7 mouse cellular contexts compared by ENCODE assay signal in the genomic region with DNA sequence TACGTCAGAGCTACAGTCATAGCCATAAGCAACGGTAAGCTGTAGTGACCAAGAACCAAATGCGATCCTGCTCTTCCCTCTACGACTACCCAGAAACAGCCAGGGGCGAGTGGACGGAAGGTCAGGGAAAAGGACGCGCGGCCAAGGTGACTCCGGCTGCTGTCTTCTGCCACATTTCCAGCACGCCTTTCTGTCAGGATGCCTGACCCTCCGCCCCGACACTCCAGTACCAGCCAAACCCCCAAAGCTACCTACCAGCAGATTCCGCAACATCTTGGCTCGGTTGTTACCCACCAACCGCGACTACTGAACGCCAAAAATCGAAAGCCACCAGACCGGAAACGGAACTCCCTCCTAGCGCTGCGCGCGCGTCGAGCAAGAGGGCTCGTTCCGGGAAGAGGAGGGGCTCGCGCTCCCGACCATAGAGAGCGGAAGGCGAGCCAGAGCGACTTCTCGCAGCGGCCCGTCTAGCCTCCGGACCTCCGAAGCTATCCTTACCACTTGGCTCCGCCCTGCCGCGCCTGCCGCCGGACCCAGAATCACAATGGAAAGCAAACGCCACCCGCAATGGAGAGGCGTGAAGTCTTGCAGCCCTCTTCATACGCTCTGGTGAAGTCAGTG. TPM values are rescaled to one million over a fixed set of nuclear protein-coding genes. Genes with fewer than 3 reads are reported as not detected.
DNase-seq lines count a peak whose midpoint lies in the region; ATAC-seq and TF ChIP-seq lines count a peak whose summit lies in the region.

A gene (minus strand): TSS at position 494 of the 621 bp plus-strand sequence.

- peak within 1 kb of the TSS; percentile 72 for H3K4me3 ChIP-seq in embryonic facial prominence, embryonic 10.5 days
- peak within 1 kb of the TSS; percentile 78 for H3K4me3 ChIP-seq in intestine, postnatal 0 days (ENCODE audit: low read depth, low read length)
- H3K4me3 ChIP-seq in midbrain, embryonic 12.5 days = peak within 1 kb of the TSS; percentile 85
- H3K4me3 ChIP-seq in small intestine, adult 2 months (ENCODE audit: low read depth, low read length) = peak within 1 kb of the TSS; percentile 82

- WGBS in embryonic facial prominence, embryonic 10.5 days = under 1% methylated on average over 49 of the region's 49 CpGs
- under 1% methylated on average over 47 of the region's 49 CpGs for WGBS in intestine, postnatal 0 days
- WGBS in midbrain, embryonic 12.5 days = under 1% methylated on average over 49 of the region's 49 CpGs
- under 1% methylated on average over 49 of the region's 49 CpGs for WGBS in small intestine, adult 2 months

- peak; percentile 97 for DNase-seq in adrenal gland, postnatal 10 days
- peak; percentile 96 for DNase-seq in embryonic facial prominence, embryonic 10.5 days (ENCODE audit: low spot score)
- peak; percentile 68 for DNase-seq in gonadal fat pad, adult 2 months (ENCODE audit: low read depth)
- peak; percentile 96 for DNase-seq in left cerebral cortex, postnatal 4 days

- ATAC-seq in intestine, postnatal 0 days = peak; percentile 100
- ATAC-seq in midbrain, embryonic 12.5 days (ENCODE audit: low FRiP score, low read depth) = peak; percentile 100

- peaks cover 34% of the 10 kb centered on the region for H3K36me3 ChIP-seq in embryonic facial prominence, embryonic 10.5 days (replicated peaks)
- peaks cover 7% of the 10 kb centered on the region; the same call in 1 of the 2 replicates for H3K36me3 ChIP-seq in intestine, postnatal 0 days (ENCODE audit: control insufficient read depth, insufficient read depth)
- peaks cover 21% of the 10 kb centered on the region for H3K36me3 ChIP-seq in midbrain, embryonic 12.5 days
- H3K36me3 ChIP-seq in small intestine, adult 2 months (ENCODE audit: control insufficient read depth, insufficient read depth, low read length) = peaks cover 14% of the 10 kb centered on the region

- TF ChIP-seq POLR2A in small intestine, adult 2 months (IDR thresholded peaks at IDR 0.05; ENCODE audit: low read depth, low read length) = peak; percentile 58

- H3K27me3 ChIP-seq in embryonic facial prominence, embryonic 10.5 days (replicated peaks; ENCODE audit: low read depth, poor library complexity, severe bottlenecking) = no peaks in the 10 kb centered on the region
- no peaks in the 10 kb centered on the region for H3K27me3 ChIP-seq in intestine, postnatal 0 days (replicated peaks; ENCODE audit: control insufficient read depth, insufficient read depth, low read length)
- H3K27me3 ChIP-seq in midbrain, embryonic 12.5 days = no peaks in the 10 kb centered on the region
- H3K27me3 ChIP-seq in small intestine, adult 2 months (ENCODE audit: control insufficient read depth, insufficient read depth, low read length) = no peaks in the 10 kb centered on the region

- peak within 1 kb of the TSS; percentile 78 for H3K9ac ChIP-seq in intestine, postnatal 0 days (ENCODE audit: low read depth, low read length)
- peak within 1 kb of the TSS; percentile 78 for H3K9ac ChIP-seq in midbrain, embryonic 12.5 days (replicated peaks)

- H3K4me1 ChIP-seq in embryonic facial prominence, embryonic 10.5 days = peaks cover 11% of the 10 kb centered on the region
- H3K4me1 ChIP-seq in intestine, postnatal 0 days (replicated peaks; ENCODE audit: control insufficient read depth, insufficient read depth, low read length) = no peaks in the 10 kb centered on the region; the same call in 1 of the 2 replicates
- H3K4me1 ChIP-seq in midbrain, embryonic 12.5 days = peaks cover 7% of the 10 kb centered on the region
- peaks cover 3% of the 10 kb centered on the region; the same call in 1 of the 2 replicates for H3K4me1 ChIP-seq in small intestine, adult 2 months (ENCODE audit: control insufficient read depth, insufficient read depth, insufficient read length, low read length)

- H3K9me3 ChIP-seq in embryonic facial prominence, embryonic 10.5 days = no peaks in the 10 kb centered on the region
- H3K9me3 ChIP-seq in intestine, postnatal 0 days (ENCODE audit: control insufficient read depth) = no peaks in the 10 kb centered on the region
- H3K9me3 ChIP-seq in midbrain, embryonic 12.5 days = no peaks in the 10 kb centered on the region

- no peak for TF ChIP-seq CTCF in intestine, postnatal 0 days (IDR thresholded peaks at IDR 0.05; ENCODE audit: low read depth)
- TF ChIP-seq CTCF in small intestine, adult 2 months (IDR thresholded peaks at IDR 0.05; ENCODE audit: extremely low read depth, insufficient read length, insufficient replicate concordance, low read depth, low read length) = no peak

- H3K4me2 ChIP-seq in intestine, postnatal 0 days (replicated peaks; ENCODE audit: low read depth) = peak within 1 kb of the TSS; percentile 71
- H3K4me2 ChIP-seq in midbrain, embryonic 12.5 days (replicated peaks) = peak within 1 kb of the TSS; percentile 69

- H3K27ac ChIP-seq in embryonic facial prominence, embryonic 10.5 days (replicated peaks) = peak within 1 kb of the TSS; percentile 93
- peak within 1 kb of the TSS; percentile 75 for H3K27ac ChIP-seq in intestine, postnatal 0 days (ENCODE audit: low read depth, low read length)
- peak within 1 kb of the TSS; percentile 88 for H3K27ac ChIP-seq in midbrain, embryonic 12.5 days (replicated peaks)
- H3K27ac ChIP-seq in small intestine, adult 2 months (ENCODE audit: insufficient read depth, low read depth, low read length) = peak within 1 kb of the TSS; percentile 90

- intact Hi-C loops in left cerebral cortex, postnatal 4 days (cut with DNase I) = no loop called here

RNA-seq across cellular contexts. Expression of the gene that starts here (rescaled TPM):
- 100 to 1,000 TPM; 606 to 637 TPM for total RNA-seq in adrenal gland, postnatal 10 days (2021)
- polyA plus RNA-seq in embryonic facial prominence, embryonic 10.5 days (2016; fragmentation: Nextera tagmentation; extraction: Ambion mirVana) = 648 and 655 TPM in 2 replicates
- polyA plus RNA-seq in gonadal fat pad, adult 2 months (2012; rRNA removed) = 177 and 354 TPM in 2 replicates
- polyA plus RNA-seq in intestine, postnatal 0 days (2015; fragmentation: Nextera tagmentation; extraction: Ambion mirVana) = 1,275 and 1,366 TPM in 2 replicates
- total RNA-seq in left cerebral cortex, postnatal 4 days (2021) = 100 to 1,000 TPM; 293 to 311 TPM
- 634 and 637 TPM in 2 replicates for polyA plus RNA-seq in midbrain, embryonic 12.5 days (2016; fragmentation: Nextera tagmentation; extraction: Ambion mirVana)
- polyA plus RNA-seq in small intestine, adult 2 months (2012; rRNA removed) = 125 and 349 TPM in 2 replicates

Comparison
In these comparisons a context has a peak if more than half of its experiments do, and no peak if none do; other contexts are left out.
1. Peak in every context shown above with its lines: DNase-seq, ATAC-seq, H3K4me3 ChIP-seq and H3K27ac ChIP-seq.